Mouse (Mus musculus): Measurements from ENCODE around the gene Elavl2. TPM values are rescaled to one million over a fixed set of nuclear protein-coding genes. Genes with fewer than 3 reads are reported as not detected.
A peak's percentile ranks its signal among the peaks of the same experiment; 100 is the strongest.

The Elavl2 gene
- polyA plus RNA-seq (2016; fragmentation: Nextera tagmentation; extraction: Ambion mirVana) = 118 and 128 TPM in 2 replicates

- Histone ChIP-seq H3K27ac (peak within 1 kb of the TSS; percentile 62), H3K9me3 (no peaks in the 10 kb centered on the region), H3K4me2 (replicated peaks) (peak within 1 kb of the TSS; percentile 90), H3K4me1 (peaks cover 4% of the 10 kb centered on the region; the same call in 1 of the 2 replicates), H3K9ac (peak within 1 kb of the TSS; percentile 60), H3K4me3 (peak within 1 kb of the TSS; percentile 49), H3K36me3 (no peaks in the 10 kb centered on the region), H3K27me3 (replicated peaks) (no peaks in the 10 kb centered on the region)
- ATAC-seq (ENCODE audit: low FRiP score, low read depth) = peak; percentile 59
- 2% methylated on average over 28 of the region's 28 CpGs for WGBS
These were observed at the start of gene Elavl2 for GRCm38 (mm10) chr4:91400423-91400822. TSS of gene Elavl2 (minus strand) at chr4:91400785.

- WGBS = 31% methylated on average over 2 of the region's 2 CpGs
- ATAC-seq (ENCODE audit: low FRiP score, low read depth) = no peak
These were observed 47.3 kb upstream of the Elavl2 start for GRCm38 (mm10) chr4:91447887-91448286.

GRCm38 (mm10) chr4:91415582-91415981 is 15.0 kb upstream of the Elavl2 start:
- H3K9me3 ChIP-seq = no peaks in the 10 kb centered on the region
- 95% methylated on average over 1 of the region's 1 CpGs for WGBS
- no peaks in the 10 kb centered on the region for H3K36me3 ChIP-seq
- no peak overlapping the region for H3K9ac ChIP-seq
- H3K4me2 ChIP-seq (replicated peaks) = no peak overlapping the region
- H3K4me3 ChIP-seq = no peak overlapping the region
- no peak overlapping the region for H3K27ac ChIP-seq
- ATAC-seq (ENCODE audit: low FRiP score, low read depth) = no peak
- H3K27me3 ChIP-seq (replicated peaks) = no peaks in the 10 kb centered on the region
- H3K4me1 ChIP-seq = no peaks in the 10 kb centered on the region

More at GRCm38 (mm10) chr4:91447887-91448286, 47.3 kb upstream of the Elavl2 start:
- Histone ChIP-seq H3K27me3 (replicated peaks) (no peaks in the 10 kb centered on the region), H3K36me3 (no peaks in the 10 kb centered on the region), H3K4me1 (no peaks in the 10 kb centered on the region), H3K27ac (no peak overlapping the region), H3K9ac (no peak overlapping the region), H3K9me3 (no peaks in the 10 kb centered on the region), H3K4me3 (no peak overlapping the region), H3K4me2 (replicated peaks) (no peak overlapping the region)

DNA sequence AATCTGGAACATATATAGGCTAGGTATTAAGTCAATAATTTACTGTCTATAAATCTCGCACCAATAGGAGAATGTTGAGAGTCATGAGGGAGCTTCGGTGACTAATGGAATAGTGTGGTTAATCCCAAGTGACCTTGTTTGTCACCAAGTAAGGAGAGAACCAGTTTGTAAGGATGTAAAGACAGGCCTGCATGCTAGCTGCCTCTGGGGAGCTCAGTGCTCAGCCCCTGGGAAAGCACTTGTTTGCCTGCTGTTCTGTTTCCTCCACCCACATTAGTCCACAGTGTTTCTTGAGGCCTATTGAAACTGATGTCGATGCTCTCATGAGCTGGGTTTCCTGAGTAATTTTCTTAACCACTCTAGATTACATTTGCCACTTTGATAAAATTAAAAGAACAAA is 4.5 kb upstream of the Elavl2 start:
- no peak overlapping the region for H3K27ac ChIP-seq
- no peaks in the 10 kb centered on the region for H3K36me3 ChIP-seq
- 69% methylated on average over 3 of the region's 3 CpGs for WGBS
- H3K4me3 ChIP-seq = no peak overlapping the region
- no peak overlapping the region for H3K9ac ChIP-seq
- H3K9me3 ChIP-seq = no peaks in the 10 kb centered on the region
- ATAC-seq (ENCODE audit: low FRiP score, low read depth) = no peak
- no peaks in the 10 kb centered on the region for H3K27me3 ChIP-seq (replicated peaks)
- H3K4me1 ChIP-seq = peaks cover 4% of the 10 kb centered on the region; the same call in 1 of the 2 replicates
- no peak overlapping the region for H3K4me2 ChIP-seq (replicated peaks)

- peak overlapping the region; percentile 49 for H3K4me3 ChIP-seq
- peak overlapping the region; percentile 60 for H3K9ac ChIP-seq
- H3K4me2 ChIP-seq (replicated peaks) = peak overlapping the region; percentile 90
- H3K27me3 ChIP-seq (replicated peaks) = no peaks in the 10 kb centered on the region
- H3K4me1 ChIP-seq = peaks cover 4% of the 10 kb centered on the region; the same call in 1 of the 2 replicates
- H3K27ac ChIP-seq = peak overlapping the region; percentile 62
- no peaks in the 10 kb centered on the region for H3K9me3 ChIP-seq
- 1% methylated on average over 17 of the region's 17 CpGs for WGBS
- peak; percentile 94 for ATAC-seq (ENCODE audit: low FRiP score, low read depth)
- no peaks in the 10 kb centered on the region for H3K36me3 ChIP-seq
These were observed 932 bp downstream of the Elavl2 start for GRCm38 (mm10) chr4:91399510-91400196.

- no peaks in the 10 kb centered on the region for H3K9me3 ChIP-seq
- WGBS = 71% methylated on average over 5 of the region's 5 CpGs
- no peak overlapping the region for H3K4me2 ChIP-seq (replicated peaks)
- no peaks in the 10 kb centered on the region for H3K36me3 ChIP-seq
- no peaks in the 10 kb centered on the region for H3K4me1 ChIP-seq
- H3K27ac ChIP-seq = no peak overlapping the region
- H3K27me3 ChIP-seq (replicated peaks) = no peaks in the 10 kb centered on the region
- no peak overlapping the region for H3K4me3 ChIP-seq
- ATAC-seq (ENCODE audit: low FRiP score, low read depth) = no peak
- no peak overlapping the region for H3K9ac ChIP-seq
These were observed 8.5 kb downstream of the Elavl2 start for GRCm38 (mm10) chr4:91391987-91392598.

- no peaks in the 10 kb centered on the region for H3K27me3 ChIP-seq (replicated peaks)
- no peak for ATAC-seq (ENCODE audit: low FRiP score, low read depth)
- no peaks in the 10 kb centered on the region for H3K36me3 ChIP-seq
- H3K9me3 ChIP-seq = no peaks in the 10 kb centered on the region
- H3K4me2 ChIP-seq (replicated peaks) = no peak overlapping the region
- no peak overlapping the region for H3K27ac ChIP-seq
- WGBS = 87% methylated on average over 3 of the region's 3 CpGs
- H3K4me3 ChIP-seq = no peak overlapping the region
- H3K4me1 ChIP-seq = no peaks in the 10 kb centered on the region
- no peak overlapping the region for H3K9ac ChIP-seq
These were observed 12.9 kb downstream of the Elavl2 start for GRCm38 (mm10) chr4:91387701-91388100.

- WGBS = 1% methylated on average over 13 of the region's 13 CpGs
- Histone ChIP-seq H3K36me3 (no peaks in the 10 kb centered on the region), H3K27ac (peak overlapping the region; percentile 42; the same call in 1 of the 2 replicates)
These were observed 19.4 kb downstream of the Elavl2 start for GRCm38 (mm10) chr4:91381201-91381627.

DNA sequence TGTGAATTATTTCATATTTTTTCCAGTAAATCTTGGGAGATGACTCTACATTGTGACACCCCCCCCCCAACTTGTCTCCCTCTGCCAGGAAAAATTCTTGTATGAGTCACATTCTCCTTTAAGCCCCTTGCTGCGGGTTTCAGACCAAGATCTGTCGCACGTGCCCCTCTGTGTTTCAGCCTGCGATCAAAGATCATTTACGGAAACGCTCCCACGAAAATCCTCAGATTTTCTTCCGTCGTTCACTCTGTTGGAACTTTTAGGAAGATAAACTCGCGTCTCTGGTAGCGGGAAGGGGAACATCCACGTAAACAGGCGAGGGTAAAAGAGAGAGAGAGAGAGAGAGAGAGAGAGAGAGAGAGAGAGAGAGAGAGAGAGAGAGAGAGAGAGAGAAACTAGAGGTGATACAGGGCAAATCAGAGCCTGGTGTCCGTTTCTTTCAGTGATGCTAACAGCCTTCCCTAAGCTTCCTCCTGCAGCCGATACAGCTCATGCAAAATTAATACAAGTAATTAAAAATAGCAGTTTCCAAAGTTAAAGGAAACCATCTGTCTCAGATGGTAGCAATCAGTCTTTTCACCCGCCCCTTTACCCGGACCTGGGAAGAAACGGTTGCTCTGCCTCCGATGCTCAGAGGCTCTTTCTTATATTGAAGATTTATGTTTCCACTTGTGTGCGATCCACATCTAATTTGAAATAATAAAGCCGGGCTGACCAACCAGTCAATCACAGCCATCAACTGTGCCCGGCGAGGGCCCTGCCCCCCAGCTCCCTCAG is 20.1 kb downstream of the Elavl2 start:
- Histone ChIP-seq H3K9ac (peak overlapping the region; percentile 29; the same call in 1 of the 2 replicates), H3K4me3 (peak overlapping the region; percentile 29), H3K4me2 (replicated peaks) (peak overlapping the region; percentile 69), H3K9me3 (no peaks in the 10 kb centered on the region), H3K36me3 (no peaks in the 10 kb centered on the region), H3K4me1 (peaks cover 17% of the 10 kb centered on the region), H3K27ac (peak overlapping the region; percentile 42; the same call in 1 of the 2 replicates), H3K27me3 (replicated peaks) (no peaks in the 10 kb centered on the region)
- no peak; the same call in 1 of the 2 replicates for ATAC-seq (ENCODE audit: low FRiP score, low read depth)
- 2% methylated on average over 24 of the region's 24 CpGs for WGBS

More at GRCm38 (mm10) chr4:91381201-91381627, 19.4 kb downstream of the Elavl2 start:
- Histone ChIP-seq H3K4me1 (peaks cover 17% of the 10 kb centered on the region), H3K27me3 (replicated peaks) (no peaks in the 10 kb centered on the region), H3K9me3 (no peaks in the 10 kb centered on the region), H3K9ac (peak overlapping the region; percentile 29; the same call in 1 of the 2 replicates), H3K4me2 (replicated peaks) (peak overlapping the region; percentile 69), H3K4me3 (peak overlapping the region; percentile 29)
- ATAC-seq (ENCODE audit: low FRiP score, low read depth) = peak; percentile 19; the same call in 1 of the 2 replicates

- no peak for ATAC-seq (ENCODE audit: low FRiP score, low read depth)
- Histone ChIP-seq H3K9me3 (no peaks in the 10 kb centered on the region), H3K4me2 (replicated peaks) (peak overlapping the region; percentile 69), H3K36me3 (no peaks in the 10 kb centered on the region), H3K27me3 (replicated peaks) (no peaks in the 10 kb centered on the region), H3K27ac (no peak overlapping the region), H3K4me1 (peaks cover 17% of the 10 kb centered on the region), H3K9ac (no peak overlapping the region), H3K4me3 (no peak overlapping the region)
- WGBS = 2% methylated on average over 9 of the region's 9 CpGs
These were observed 21.0 kb downstream of the Elavl2 start for GRCm38 (mm10) chr4:91379559-91379958.

DNA sequence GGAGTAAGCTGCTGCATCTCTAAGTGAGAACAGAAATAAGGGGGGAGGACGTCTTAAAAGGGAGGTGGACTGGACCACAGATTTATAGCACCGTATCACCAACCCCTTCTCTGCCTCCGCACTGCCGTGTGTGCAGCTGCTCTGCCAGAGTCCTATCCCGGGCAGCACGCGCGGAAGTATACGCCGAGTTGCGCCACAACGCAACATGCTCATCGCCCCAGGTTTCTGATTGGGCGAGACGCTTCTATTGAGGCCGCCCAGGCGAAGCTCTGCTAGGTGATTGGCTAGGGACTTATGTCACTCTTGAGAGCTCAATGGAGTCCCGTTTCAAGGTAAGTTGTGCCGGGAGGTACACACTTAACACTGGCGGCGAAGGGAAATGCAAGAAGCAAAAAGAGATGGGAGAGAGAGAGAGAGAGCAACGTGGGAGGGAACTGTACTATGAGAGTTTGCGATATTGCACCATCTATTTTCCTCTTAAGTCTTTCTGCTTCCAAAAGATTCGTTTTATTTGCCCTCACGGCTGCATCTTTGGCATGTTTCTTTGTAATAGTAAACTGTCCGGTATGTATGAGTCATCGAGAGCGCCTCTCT is 24.2 kb downstream of the Elavl2 start:
- WGBS = under 1% methylated on average over 28 of the region's 28 CpGs
- Histone ChIP-seq H3K4me3 (peak overlapping the region; percentile 81), H3K4me2 (replicated peaks) (peak overlapping the region; percentile 97), H3K36me3 (no peaks in the 10 kb centered on the region), H3K27ac (peak overlapping the region; percentile 15; the same call in 1 of the 2 replicates), H3K9me3 (no peaks in the 10 kb centered on the region), H3K27me3 (replicated peaks) (0 out of 2 replicates have a peak, but pooled peaks cover 8% of the 10 kb centered on the region), H3K9ac (peak overlapping the region; percentile 77), H3K4me1 (peaks cover 29% of the 10 kb centered on the region)
- ATAC-seq (ENCODE audit: low FRiP score, low read depth) = peak; percentile 91

Data from neural tube, embryonic 12.5 days (tissue).